Mouse (Mus musculus): Measurements from ENCODE around the gene Ndufaf3.

Ndufaf3 gene

DNA sequence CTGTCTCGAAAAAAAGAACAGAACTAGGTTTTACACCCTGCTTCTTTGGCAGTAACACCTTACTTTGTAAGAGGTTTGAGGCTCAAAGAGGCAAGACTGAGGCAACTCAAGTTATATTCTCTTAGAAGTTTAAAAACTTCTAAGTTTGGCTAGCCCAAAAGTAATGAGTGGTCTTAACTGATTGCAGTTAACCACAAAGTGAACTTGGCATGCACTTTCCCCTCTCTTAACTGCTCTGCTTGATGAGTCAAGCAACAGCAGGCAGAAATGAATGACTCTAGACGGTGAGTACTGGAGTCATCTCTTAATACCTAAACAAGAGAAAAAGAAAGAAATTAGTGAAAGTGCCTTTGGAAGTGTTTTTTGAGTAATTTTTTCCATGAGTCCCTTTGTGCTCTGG is 45.6 kb downstream of the Ndufaf3 start:
- DNase-seq (ENCODE audit: low read depth, low spot score) = no peak

DNA sequence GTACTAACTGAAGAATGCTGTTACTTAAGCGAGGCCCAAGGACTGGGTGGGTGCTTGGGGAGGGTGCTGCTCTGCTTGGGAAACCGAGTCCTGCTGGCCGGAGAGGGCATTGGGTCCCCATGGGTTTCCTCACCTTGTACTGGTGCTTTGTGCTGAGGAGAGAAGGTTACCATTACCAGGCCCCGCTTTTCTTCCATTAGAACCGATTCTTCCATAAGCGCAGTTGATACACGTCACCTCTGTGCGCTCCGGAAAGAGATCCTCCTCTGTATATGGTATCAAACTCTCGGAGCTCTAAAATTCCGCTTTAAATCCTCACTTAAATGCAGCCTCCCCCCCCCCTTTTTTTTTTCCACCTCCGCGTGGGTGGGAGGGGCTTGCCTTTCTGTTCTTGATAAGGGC is 49.3 kb downstream of the Ndufaf3 start:
- no peak for DNase-seq (ENCODE audit: low read depth, low spot score)

DNA sequence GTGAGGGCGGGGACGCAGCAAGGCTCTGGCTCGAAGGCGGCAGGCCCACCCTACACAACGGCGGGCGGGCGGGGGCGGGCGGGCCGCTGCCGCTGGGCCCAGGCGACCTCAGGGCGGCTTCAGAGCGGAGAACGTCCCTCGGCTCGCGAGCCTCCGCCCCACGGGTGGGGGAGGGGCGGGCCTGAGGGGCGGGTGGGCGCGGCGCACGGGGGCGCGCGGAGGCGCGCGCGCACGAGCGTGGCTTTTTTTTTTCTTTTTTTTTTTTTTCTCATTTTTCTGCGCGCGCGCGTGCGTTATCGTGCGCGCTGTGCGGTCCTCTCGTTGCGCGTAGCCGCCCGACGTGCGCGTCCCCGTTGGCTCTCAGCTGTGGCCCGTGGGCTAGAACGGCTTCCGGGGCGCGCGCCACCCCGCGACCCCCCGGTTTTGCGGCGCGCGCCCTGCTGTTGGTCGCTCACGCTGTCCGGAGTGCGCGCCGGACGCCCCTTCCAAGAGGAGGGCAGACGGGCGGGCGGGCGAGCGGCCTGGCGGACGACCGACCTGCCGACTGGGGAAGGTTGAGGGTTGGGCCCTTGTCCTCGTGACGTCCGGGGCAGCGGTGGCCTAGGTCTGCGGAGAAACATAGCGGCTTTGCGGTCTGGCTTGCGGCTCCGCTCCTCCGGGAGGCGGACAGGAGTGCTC is 49.8 kb downstream of the Ndufaf3 start:
- peak; percentile 89 for DNase-seq (ENCODE audit: low read depth, low spot score)

DNA sequence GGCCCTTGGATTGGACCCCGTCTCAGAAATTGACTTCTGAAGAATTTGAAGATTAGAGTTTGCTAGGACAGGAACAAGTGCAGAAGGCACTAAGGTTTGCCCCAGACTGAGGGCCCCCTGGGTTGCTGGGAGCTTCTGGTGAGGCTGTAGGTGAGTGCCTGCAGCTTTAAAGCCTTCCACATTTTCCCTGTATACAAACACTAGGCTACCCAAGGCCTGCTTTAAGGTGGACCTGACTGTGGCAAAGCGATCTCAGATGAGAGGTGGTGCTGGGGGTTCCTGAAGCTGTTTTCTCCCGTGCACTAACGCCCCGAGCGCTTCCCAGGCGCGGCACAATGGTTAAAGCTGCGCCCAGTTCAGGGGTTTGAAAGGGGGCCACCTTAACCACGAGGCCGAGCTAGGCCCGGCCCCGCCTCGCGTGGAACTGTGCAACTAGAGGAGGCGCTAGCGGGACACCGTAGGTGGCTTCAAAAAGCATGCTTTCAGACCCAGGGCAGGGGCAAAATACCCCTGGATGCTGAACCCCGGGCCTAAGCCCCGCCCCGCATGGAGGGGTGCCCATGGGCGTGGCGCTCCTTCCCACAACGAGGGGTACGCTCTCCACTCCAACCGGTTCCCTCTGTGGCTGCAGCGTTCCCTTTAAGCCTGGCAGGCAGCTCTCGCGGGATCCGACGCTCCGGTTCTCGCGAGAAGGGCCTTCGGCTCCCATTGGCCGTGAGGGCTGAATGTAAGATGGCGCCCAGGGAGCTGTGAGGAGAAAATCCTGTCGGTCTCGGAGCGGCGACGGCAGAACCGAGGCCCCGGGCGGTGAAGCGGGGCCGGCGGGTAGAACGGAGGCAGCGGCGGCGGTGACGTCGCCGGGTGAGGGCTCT is 50.6 kb downstream of the Ndufaf3 start, which contains the start of gene Qrich1:
Gene Qrich1, plus strand, starts transcription at position 427 of the 872 bp plus-strand sequence.
- DNase-seq (ENCODE audit: low read depth, low spot score) = peak; percentile 99

Measured in A20 (cell line).